Mouse (Mus musculus) bone marrow macrophage, adult 2 months (primary cell): Measurements from ENCODE around the gene Cilp2. TPM values are rescaled to one million over a fixed set of nuclear protein-coding genes. Genes with fewer than 3 reads are reported as not detected.
A peak's percentile ranks its signal among the peaks of the same experiment; 100 is the strongest.

Experiments used
- H3K27ac ChIP-seq: 2 replicates; pipeline ENCODE4 v1.5.1; 2012; ENCODE audit warnings: low read depth, low read length; ENCODE audit not compliant: insufficient read depth
- H3K4me1 ChIP-seq: 2 replicates; pipeline ENCODE4 v1.6.1; 2012; ENCODE audit warnings: low read length; ENCODE audit not compliant: control insufficient read depth, insufficient read depth
- H3K4me3 ChIP-seq: 2 replicates; pipeline ENCODE4 v1.5.1; 2012; ENCODE audit warnings: mild to moderate bottlenecking, low read length, moderate library complexity; ENCODE audit not compliant: insufficient read depth
- CTCF ChIP-seq: IDR thresholded peaks from 2 replicates; pipeline ENCODE4 v1.5.1; 2012; ENCODE audit warnings: low read depth, mild to moderate bottlenecking, low read length, moderate library complexity
- POLR2A ChIP-seq: IDR thresholded peaks from 2 replicates; pipeline ENCODE4 v1.6.1; 2012; ENCODE audit warnings: mild to moderate bottlenecking, low read depth, low read length, borderline replicate concordance
- polyA plus RNA-seq: library from polyadenylated mRNA; stranded (reverse); fragments of >200 nt; gene quantifications from 2 replicates; pipeline ENCODE4 v1.2.4, GENCODE M21; 2012; ENCODE audit not compliant: missing spikeins, insufficient read depth, insufficient read length

The Cilp2 gene
- polyA plus RNA-seq: not detected in 2 replicates

DNA sequence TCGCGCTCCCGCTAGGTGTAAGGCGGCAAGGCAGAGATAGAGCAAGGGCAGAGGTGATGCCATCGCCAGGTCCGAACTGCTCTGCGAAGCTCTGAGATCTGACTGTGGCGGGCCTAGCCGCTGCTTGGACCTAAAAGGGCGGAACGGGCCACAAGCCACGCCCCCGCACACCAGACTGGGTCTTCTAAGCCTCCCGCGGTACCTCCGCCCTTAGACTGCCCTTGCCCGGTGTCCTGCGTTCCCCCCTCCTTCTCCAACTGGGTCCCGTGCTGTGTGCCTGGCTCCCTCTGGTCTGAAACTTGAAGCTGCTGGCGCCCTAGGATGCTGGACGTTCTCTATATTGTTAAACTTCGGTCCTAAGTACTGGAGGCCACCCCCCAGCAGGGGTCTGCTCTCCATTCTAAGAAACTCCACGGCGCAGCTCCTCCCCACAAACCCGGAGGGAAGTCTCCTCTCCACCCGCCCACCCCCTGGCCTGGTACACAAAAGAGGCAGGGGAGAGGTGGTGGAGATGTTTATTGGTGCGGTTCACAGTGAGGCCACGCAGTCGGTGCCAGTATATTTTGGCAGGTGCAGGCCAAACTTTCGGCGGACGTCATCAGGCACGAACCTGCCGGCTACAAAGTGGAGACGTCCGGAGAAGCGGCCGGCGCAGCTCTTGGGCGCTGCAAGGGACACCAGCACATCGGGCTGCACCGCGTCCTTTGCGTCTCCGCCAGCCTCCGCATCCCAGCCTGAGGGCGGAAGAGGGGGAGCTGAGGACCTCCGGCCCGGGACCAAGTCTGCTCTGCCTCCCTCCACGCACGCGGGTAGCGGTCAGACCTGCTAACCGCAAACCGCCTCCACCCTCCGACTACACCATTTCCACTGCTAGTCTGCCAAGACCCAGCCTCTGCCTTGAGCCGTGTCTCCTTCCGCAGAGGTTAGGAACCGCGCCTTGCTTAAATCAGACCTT is at the start of gene Cilp2:
Cilp2 (minus strand) TSS at position 399 of the 955 bp plus-strand sequence.
- TF ChIP-seq CTCF: no peak
- no peak for TF ChIP-seq POLR2A
- Histone ChIP-seq H3K4me3 (peak within 1 kb of the TSS; percentile 51), H3K27ac (no peak within 1 kb of the TSS), H3K4me1 (no peaks in the 10 kb centered on the region)

DNA sequence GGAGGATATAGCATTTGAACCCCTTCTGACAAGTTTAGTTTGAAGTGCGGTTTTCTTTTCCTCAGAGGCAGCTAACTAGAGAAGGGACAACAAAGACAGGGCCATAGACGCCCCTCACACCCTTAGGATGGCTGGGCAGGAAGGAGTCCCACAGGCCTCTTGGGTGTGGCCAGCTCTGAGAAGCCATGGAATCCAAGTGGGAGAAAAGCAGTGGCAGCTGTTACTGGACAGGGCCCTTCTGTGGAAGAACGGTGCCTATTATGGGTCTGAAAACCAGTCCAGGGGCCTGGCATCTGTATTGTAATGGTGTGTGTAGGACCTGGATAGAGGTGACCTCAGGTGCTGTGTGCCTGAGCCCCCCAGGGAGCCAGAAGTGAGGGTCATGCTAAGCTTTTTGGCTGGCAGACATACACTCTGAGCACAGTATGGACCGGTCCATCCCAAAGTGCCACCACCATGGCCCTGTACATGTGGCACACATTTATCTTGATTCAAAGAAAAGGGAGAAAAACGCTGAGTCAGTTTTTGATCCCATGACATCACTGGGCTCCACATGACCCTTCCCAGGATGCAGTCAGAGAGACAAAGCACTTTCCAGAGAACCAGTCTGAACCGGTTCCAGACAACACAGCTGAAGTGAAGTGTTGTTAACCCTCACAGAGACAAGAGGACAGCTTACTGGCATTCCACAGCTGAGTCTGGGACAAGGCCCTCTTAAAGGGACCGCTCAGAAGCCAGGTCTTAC is 48.7 kb upstream of the Cilp2 start:
- TF ChIP-seq POLR2A: no peak
- no peak for TF ChIP-seq CTCF
- H3K4me3 ChIP-seq: no peak overlapping the region
- H3K27ac ChIP-seq: peak overlapping the region; percentile 47
- H3K4me1 ChIP-seq: peaks cover 59% of the 10 kb centered on the region

- no peak overlapping the region for H3K27ac ChIP-seq
- H3K4me3 ChIP-seq: no peak overlapping the region
- H3K4me1 ChIP-seq: peaks cover 52% of the 10 kb centered on the region
- no peak for TF ChIP-seq POLR2A
- TF ChIP-seq CTCF: no peak
Observed at GRCm38 (mm10) chr8:69935431-69935830, 47.9 kb upstream of the Cilp2 start.

- TF ChIP-seq CTCF: no peak
- no peak for TF ChIP-seq POLR2A
- Histone ChIP-seq H3K27ac (no peak overlapping the region), H3K4me3 (no peak overlapping the region), H3K4me1 (peaks cover 44% of the 10 kb centered on the region)
Observed at GRCm38 (mm10) chr8:69934582-69934981, 47.1 kb upstream of the Cilp2 start.

DNA sequence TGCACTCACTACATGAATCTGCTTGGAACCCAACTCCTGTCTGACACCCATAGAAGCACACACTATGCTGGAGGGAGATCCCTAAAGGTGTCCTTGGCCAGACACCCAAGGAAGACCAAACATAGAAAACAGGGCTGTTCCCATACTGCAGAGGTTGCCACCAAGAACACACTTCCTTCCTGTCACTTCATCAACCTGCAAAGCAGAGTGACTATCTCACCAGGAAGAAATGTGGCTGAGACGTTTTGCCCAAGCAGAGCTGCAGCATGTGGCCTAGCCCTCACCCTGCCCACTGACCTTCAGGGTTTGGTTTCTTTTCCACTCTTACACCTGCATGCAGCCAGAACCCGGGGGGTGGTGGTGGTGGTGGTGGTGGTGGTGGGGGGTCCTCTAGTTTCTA is 46.3 kb upstream of the Cilp2 start:
- no peak overlapping the region for H3K27ac ChIP-seq
- TF ChIP-seq POLR2A (no peak), CTCF (no peak)
- H3K4me3 ChIP-seq: no peak overlapping the region
- H3K4me1 ChIP-seq: peaks cover 40% of the 10 kb centered on the region

DNA sequence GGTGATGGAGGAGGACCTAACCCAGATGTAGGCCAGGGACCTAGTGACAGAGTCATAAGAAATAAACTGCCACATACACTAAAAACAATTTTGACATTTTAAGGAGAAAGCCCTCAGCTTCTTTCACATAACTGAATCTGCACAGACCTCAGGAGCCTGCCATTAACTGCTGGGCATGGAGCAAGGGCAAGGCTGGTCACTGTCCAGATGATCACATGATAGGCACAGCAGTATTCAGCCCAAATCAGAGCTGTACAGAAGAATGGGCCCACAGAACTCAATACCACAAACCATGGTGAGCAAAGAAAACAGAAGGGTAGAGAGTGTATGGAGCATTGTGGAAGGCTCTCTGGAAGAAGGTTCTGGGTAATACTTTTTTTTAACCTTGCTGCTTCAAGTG is 39.4 kb upstream of the Cilp2 start:
- H3K4me1 ChIP-seq: peaks cover 18% of the 10 kb centered on the region; the same call in 1 of the 2 replicates
- TF ChIP-seq CTCF (no peak), POLR2A (no peak)
- no peak overlapping the region for H3K4me3 ChIP-seq
- H3K27ac ChIP-seq: no peak overlapping the region

DNA sequence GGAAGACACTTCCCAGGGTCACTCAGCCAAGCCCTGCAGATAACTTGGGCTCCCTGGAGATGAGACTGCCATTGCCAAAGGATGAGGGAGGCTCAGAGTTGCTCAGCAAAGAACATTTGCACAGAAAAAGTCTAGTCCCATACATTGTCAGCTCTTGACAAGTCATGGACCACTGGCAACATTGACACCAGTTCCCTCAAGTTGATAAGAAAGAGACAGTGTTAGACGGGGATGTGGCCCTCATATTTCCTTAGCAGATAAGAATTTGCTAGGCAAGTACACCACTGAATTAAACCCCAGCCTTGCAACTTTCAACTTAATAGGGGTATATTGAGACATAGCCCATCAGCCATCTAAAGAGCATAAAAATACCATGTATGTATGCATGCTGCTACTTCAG is 36.5 kb upstream of the Cilp2 start:
- peaks cover 44% of the 10 kb centered on the region for H3K4me1 ChIP-seq
- TF ChIP-seq CTCF (no peak), POLR2A (no peak)
- H3K4me3 ChIP-seq: no peak overlapping the region
- H3K27ac ChIP-seq: no peak overlapping the region

DNA sequence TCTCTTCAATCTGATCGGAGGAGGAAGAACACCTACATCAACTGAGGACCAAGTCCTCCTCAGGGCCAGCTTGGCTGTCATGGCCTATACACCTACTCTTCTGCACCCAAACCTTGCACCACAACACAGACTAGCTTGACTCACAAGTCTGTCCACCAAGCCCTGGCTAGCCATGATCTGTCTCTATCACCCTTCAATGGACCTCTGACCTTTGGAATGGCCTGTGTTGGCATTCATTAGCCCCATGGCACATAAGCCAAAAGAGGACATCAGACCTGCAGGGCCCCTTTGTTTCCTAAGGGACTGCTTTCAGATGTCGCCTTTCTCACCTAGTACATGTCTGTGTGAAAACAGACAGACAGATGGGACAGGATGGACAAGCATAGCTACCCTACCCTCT is 33.7 kb upstream of the Cilp2 start:
- Histone ChIP-seq H3K4me3 (no peak overlapping the region), H3K4me1 (peaks cover 35% of the 10 kb centered on the region), H3K27ac (peak overlapping the region; percentile 64; the same call in 1 of the 2 replicates)
- TF ChIP-seq POLR2A (no peak), CTCF (no peak)

DNA sequence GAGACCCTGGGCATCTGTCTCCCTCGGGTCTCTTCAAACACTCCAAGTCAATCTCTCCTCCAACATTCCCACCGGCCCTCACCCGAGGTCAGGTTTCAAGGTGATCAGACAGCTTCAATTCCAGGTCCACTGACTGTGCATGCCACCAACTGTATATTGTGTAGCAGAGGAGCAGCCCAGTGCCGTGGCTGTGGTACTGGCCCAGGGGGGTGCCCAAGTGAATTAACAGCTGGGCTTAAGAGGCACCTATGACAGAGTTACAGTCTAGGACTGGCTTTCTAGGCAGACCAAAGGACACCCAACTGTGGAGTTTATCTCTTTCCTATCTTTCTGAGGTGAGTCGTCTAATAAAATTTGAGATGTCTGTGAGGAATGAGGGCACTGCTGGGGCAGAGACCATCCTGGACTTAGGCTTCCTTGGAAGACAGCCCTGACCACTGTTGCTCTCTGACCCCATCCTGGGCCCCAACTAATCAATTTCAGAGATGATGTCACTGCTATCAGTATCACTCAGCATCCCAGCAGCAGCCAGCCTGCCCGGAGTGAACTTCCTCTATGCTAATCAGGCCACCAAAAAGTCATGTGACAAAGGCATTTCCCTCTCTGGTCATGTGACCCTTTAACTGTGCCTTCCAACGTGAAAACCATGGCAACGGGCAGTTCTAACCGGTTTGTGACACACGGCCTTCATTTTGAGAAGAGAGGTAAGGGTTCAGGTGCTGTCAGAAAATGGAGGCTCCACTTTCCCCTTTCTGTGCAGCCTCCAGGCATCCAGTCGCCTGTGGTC is 32.6 kb upstream of the Cilp2 start:
- TF ChIP-seq CTCF: no peak
- TF ChIP-seq POLR2A: no peak
- H3K4me1 ChIP-seq: peaks cover 35% of the 10 kb centered on the region
- H3K27ac ChIP-seq: peak overlapping the region; percentile 64
- H3K4me3 ChIP-seq: peak overlapping the region; percentile 29

DNA sequence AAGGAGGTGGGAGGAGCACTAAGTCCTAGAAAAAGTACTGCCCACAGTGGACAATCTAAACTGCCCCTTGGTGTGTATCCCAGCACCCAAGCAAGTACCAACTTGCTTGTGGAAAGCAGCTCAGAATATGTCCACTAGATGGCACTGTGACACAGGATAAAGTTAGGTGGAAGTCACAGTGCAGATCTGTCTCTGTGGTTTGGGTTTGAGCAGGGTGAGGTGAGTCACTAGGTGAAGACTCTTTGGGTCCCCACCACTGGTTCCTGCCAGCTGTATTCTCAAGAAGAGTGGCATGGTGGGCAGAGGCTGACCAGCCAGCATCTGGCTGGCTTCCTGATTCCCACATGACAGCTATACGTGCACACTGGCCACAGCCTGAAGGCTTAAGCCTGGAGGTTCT is 31.5 kb upstream of the Cilp2 start:
- peaks cover 35% of the 10 kb centered on the region for H3K4me1 ChIP-seq
- 0 out of 2 replicates have a peak overlapping the region, but pooled peaks have one; percentile 2 for H3K27ac ChIP-seq
- no peak overlapping the region for H3K4me3 ChIP-seq
- TF ChIP-seq POLR2A (no peak), CTCF (peak; percentile 33; the same call in 1 of the 2 replicates)
